Mouse (Mus musculus) MEL (cell line): ENCODE results near the gene Dcbld1.

ENCODE experiments used
- CHD2 ChIP-seq: IDR thresholded peaks from 2 replicates; pipeline ENCODE4 v1.6.1; 2011; ENCODE audit warnings: low read length, improper control_type of control experiment
- CTCF ChIP-seq, 3 experiments: IDR thresholded peaks in 2 of 3; conservative IDR thresholded peaks in 1 of 3; 2 replicates each; pipeline ENCODE4 v1.5.1; 2011 to 2012; ENCODE audit warnings: low read length in 3 of 3, low read depth in 2 of 3, mild to moderate bottlenecking in 2 of 3, improper control_type of control experiment in 1 of 3, inconsistent platforms in 1 of 3, mixed read lengths in 1 of 3, moderate library complexity in 1 of 3; ENCODE audit not compliant: control insufficient read depth in 1 of 3, insufficient read depth in 1 of 3, poor library complexity in 1 of 3, severe bottlenecking in 1 of 3
- ELF1 ChIP-seq: IDR thresholded peaks from 2 replicates; pipeline ENCODE4 v1.6.1; 2014; ENCODE audit warnings: low read depth, mild to moderate bottlenecking, inconsistent platforms, low read length, improper control_type of control experiment, moderate library complexity
- MAFK ChIP-seq: IDR thresholded peaks from 2 replicates; pipeline ENCODE4 v1.6.1; 2011; ENCODE audit warnings: low read depth, mild to moderate bottlenecking, low read length, improper control_type of control experiment, borderline replicate concordance
- MAZ ChIP-seq: IDR thresholded peaks from 2 replicates; pipeline ENCODE4 v1.6.1; 2012; ENCODE audit warnings: low read depth, mild to moderate bottlenecking, inconsistent platforms, low read length, improper control_type of control experiment
- MYC ChIP-seq: IDR thresholded peaks from 2 replicates; pipeline ENCODE4 v1.6.1; 2011; ENCODE audit warnings: low read depth, mild to moderate bottlenecking, low read length, improper control_type of control experiment, moderate library complexity
- POLR2A ChIP-seq, 2 experiments: IDR thresholded peaks; 2 replicates each; pipeline ENCODE4 v1.6.1; 2011 to 2012; ENCODE audit warnings: low read length in 2 of 2, mild to moderate bottlenecking in 2 of 2, control low read depth in 1 of 2, improper control_type of control experiment in 1 of 2, low read depth in 1 of 2, moderate library complexity in 1 of 2; ENCODE audit not compliant: control insufficient read depth in 1 of 2, insufficient read depth in 1 of 2, poor library complexity in 1 of 2
- SMC3 ChIP-seq: IDR thresholded peaks from 2 replicates; pipeline ENCODE4 v1.6.1; 2011; ENCODE audit warnings: low read depth, low read length, improper control_type of control experiment
- ZC3H11A ChIP-seq: IDR thresholded peaks from 2 replicates; pipeline ENCODE4 v1.6.1; 2012; ENCODE audit warnings: low read depth, mild to moderate bottlenecking, inconsistent platforms, low read length, improper control_type of control experiment

- no peak for TF ChIP-seq SMC3
- no peak for TF ChIP-seq MAZ
- TF ChIP-seq POLR2A (IDR thresholded peaks at IDR 0.05; ENCODE audit: control insufficient read depth in 1 of 2, insufficient read depth in 1 of 2, low read depth in 1 of 2, low read length in 2 of 2, poor library complexity in 1 of 2) = no peak
- TF ChIP-seq ELF1 = no peak
- TF ChIP-seq MAFK = no peak
- TF ChIP-seq MYC = no peak
- no peak for TF ChIP-seq CTCF (IDR thresholded peaks at IDR 0.05 in 2 of 3, conservative IDR thresholded peaks at IDR 0.05 in 1 of 3; ENCODE audit: control insufficient read depth in 1 of 3, insufficient read depth in 1 of 3, low read depth in 2 of 3, low read length in 3 of 3, poor library complexity in 1 of 3, severe bottlenecking in 1 of 3)
- no peak for TF ChIP-seq ZC3H11A
- no peak for TF ChIP-seq CHD2
These were observed 60.6 kb downstream of the Dcbld1 start for GRCm38 (mm10) chr10:52293921-52294577.
